Mouse (Mus musculus) adrenal gland, postnatal 36 days (tissue): Measurements from ENCODE around the gene Gga2. TPM values are rescaled to one million over a fixed set of nuclear protein-coding genes. Genes with fewer than 3 reads are reported as not detected.
A peak's percentile ranks its signal among the peaks of the same experiment; 100 is the strongest.

ENCODE experiments used
- DNase-seq, 2 experiments: peaks; one replicate each; pipeline ENCODE4 v3.0.0; 2021; ENCODE audit warnings: mixed read lengths in 1 of 2
- total RNA-seq, 2 experiments: library from RNA; stranded (reverse); gene quantifications; 2 replicates each; pipeline ENCODE4 v1.2.3; 2021

The Gga2 gene
- total RNA-seq, 2 experiments from 2014 or later, result 16.9 to 17.3 TPM

GRCm38 (mm10) chr7:122012370-122012769, 8.7 kb downstream of the Gga2 start:
- DNase-seq, result no peak

GRCm38 (mm10) chr7:122000396-122000795, 20.6 kb downstream of the Gga2 start:
- no peak for DNase-seq

DNA sequence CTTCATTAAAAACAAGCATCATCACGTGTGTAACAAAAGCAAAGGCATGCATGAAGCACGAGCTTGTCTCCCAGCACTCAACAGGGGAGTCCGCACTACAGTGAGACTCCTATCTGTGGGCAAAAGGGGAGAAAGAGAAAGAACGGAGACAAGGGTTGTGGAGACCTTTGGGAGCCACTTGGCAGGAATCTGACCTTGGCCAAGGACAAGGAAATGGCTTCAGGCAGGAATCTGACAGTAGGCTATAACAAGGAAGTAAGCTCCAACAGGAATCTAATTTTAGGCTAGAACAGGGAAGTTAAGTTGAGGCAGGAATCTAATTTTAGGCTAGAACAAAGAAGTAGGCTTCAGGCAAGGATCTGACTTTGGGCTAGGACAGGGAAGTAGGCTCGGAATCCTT, 25.1 kb downstream of the Gga2 start:
- DNase-seq, result no peak

GRCm38 (mm10) chr7:121981307-121981871, 39.6 kb downstream of the Gga2 start, which contains the start of gene Cog7:
Cog7 (minus strand) TSS chr7:121981711.
- DNase-seq, result peak; percentile 92 to 93

DNA sequence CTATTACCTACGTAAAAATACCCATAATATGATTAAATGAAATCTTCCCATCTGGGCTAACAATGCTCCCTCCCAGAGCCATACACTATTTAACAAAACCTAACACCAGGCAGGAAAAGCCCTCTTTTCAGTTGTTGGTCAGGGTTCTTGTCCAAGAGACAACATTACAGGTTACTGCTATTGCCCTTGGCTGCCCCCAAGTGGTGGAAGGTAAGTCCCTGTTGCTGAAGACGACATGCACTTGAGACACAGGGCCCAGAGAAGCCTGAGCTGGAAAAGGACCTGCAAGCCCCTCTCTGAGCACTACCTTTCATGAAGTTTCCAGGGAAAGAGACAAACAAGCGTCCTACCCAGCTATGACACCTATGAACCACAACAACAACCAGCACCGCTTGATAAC, 46.0 kb downstream of the Gga2 start:
- peak; percentile 52 to 73 for DNase-seq

DNA sequence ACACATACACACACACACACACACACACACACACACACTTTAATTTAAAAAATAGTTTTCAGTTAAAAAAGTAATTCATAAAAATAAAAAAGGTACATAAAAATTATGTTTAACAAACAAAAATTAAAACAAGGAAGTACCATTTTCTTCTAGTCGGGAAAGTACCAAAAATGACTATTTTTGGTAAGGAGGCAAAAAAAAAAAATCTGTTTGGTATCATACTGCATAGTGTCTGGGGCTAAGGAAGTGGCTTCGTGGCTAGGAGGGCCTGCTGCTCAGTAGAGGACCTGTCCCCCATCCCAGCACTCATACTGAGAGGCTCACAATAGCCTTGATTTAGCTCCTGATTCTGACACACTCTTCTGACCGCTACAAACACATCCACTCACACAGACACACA, 49.3 kb downstream of the Gga2 start:
- DNase-seq, result no peak

DNA sequence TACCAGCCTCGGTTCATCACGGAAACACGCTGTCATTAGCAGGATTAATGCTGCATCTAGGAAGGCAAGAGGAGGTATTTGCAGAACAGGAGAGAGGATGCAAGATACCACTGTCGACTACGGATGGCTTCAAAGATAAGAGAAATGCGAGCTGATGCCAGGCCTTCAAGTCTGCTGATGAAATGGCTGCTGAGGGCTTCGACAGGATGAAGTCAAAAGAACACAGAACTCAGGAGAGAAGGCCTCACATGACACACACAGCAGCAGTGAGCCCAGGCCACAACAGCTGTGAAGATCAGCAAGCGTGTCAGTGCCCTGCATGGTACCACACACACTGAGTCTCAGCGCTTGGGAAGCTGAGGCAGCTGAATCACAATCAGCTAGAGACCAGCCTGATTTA, 50.8 kb downstream of the Gga2 start:
- DNase-seq, result no peak

DNA sequence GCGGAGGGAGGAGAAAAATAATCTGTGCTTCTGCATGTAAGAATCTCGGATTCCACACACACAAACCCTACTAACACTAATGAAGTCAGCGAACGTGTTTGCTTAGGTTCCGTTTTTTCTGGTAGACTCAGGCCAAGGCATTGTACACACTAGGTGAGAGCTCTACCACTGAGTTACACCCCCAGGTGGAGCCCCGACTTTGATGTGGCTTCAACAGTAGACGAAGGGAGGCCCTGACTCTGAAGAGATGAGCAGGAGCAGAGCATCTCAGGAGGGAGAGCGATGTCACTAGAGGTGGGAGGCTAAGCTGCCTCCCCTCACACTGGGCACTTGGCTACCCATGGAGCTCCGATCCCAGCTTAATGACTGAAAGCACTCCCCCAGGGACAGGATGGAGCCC, 52.2 kb downstream of the Gga2 start:
- no peak for DNase-seq

- no peak for DNase-seq
Observed at GRCm38 (mm10) chr7:121968242-121968641, 52.8 kb downstream of the Gga2 start.

- peak in 1 of 2 experiments; percentile 30 for DNase-seq
Observed at GRCm38 (mm10) chr7:121966169-121966568, 54.9 kb downstream of the Gga2 start.

DNA sequence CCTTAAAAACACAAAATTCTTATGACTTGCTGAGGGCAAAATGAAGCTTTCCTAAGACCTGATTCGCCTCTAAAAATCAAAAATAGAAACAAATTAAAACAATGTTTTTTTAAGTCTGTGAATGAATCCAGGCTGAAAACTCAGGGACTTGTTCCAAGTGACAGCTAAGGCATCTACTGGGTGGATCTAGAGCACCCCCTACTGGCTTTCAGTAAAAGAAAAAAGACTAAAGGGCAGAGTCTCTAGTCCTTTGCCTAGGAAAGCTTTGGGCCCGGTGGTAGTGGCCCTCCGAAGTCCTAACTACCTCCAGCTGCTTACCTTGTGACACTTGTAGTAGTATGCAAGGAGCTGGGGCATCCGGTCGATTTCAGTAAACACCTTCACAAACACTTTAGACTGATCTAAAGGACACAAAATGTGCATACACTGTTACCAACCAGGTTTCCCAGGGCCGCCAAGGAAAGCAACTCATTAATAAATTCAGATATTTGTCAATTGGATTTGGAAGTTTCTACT, 57.1 kb downstream of the Gga2 start:
- peak; percentile 12 to 38 for DNase-seq

- no peak for DNase-seq
Observed at GRCm38 (mm10) chr7:121962571-121962959, 58.5 kb downstream of the Gga2 start.

DNA sequence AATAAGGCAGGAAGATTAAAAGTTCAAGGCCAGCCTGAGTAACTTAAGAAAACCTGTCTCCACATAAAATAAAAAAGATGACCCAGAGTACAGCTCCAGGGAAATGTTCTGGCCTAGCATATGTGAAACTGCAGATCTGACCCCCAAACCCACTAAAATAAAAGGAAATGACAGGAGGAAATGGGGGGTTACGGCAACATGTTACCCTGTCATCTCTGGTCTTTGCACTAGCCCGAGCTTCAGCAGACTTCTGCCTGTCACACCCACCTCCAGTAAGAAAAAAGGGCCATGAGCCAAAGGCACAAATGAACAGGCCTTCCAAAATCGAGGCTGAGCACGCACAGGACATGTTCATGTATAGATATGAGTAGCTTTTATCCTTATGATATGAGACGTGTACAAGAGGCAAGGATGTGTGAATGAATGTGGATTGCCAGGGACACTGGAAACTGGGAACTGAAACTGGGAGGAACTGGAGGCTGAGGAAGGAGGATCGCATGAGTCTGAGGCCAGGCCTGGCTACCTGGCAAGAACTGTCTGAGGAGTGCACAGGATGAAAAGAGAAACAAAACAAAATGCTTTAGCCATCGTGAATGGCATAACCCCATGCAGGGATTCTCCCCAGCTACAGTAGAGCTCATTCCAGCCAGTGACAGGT, 59.0 kb downstream of the Gga2 start:
- DNase-seq, result no peak

DNA sequence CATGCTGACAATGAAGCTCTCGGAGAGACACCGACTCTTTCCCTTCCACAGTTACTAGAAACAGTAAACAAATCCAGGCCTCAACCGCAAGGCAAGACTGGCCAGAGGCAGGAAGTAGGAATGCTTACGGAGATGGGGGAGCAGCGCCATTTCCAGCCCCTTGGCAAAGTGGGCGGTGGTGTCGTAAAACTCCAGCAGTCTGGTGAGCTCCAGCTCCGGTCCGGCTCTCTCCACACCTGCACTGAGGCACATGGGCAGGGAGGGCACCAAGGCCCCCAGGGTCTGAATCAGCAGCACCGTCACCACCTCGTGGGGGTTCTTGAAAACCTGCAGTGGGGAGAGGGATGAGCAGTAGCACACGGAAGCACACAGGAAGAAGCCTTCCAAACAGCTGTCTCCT, 65.2 kb downstream of the Gga2 start:
- DNase-seq, result no peak

DNA sequence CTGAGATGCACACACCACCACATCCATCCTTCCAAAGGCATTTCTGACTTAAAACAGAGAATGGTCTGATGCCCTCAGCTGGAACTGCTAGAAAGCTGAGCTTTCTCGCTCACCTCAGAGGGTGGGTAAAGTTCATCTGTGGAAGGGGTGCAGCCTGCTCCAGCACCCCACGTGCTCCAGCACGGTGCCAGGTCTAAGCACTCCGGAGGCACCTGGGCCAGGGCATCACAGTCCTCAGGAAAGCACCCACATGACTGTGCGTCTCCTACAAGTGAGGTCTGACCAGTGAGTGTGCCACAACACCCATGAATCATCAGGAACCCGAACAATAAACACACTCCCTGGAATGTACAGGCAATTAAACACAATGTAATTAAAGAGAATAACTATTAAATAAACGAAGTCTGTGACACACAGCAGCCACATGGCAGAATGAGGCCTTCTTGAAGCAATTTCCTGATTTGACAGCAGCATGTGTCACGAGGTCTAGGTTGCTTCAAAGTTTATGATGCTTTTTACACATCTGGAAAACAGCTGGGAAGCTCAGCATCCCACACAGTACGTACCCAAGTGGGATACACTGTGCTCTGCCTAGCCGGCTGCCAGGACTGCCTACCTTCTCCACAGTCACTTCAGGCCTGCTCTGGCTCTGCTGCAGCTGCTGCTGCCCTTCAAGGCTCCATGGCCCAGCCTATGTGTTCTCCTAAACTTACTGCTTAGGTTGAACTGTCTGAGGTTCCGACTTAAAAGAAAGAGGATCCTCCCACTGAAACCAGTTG, 65.9 kb downstream of the Gga2 start:
- no peak for DNase-seq

DNA sequence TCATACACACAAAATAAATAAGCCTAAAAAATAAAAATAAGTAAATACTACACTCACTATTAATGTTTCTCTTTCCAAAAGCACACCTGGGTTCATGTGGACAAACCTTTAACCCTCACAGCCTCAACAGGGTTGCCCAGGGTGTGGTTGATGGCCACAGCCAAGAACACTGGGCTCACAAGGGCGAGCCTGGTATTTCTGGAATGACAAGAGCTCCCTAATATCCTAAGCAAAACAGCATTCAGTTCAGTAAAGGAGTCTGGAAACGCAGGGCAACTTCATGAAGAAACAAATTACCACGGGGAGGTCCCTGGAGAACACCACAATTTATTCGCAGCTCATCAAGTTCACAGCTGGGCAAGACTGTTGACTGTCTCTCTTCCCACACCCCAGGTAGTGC, 73.5 kb downstream of the Gga2 start:
- no peak for DNase-seq

DNA sequence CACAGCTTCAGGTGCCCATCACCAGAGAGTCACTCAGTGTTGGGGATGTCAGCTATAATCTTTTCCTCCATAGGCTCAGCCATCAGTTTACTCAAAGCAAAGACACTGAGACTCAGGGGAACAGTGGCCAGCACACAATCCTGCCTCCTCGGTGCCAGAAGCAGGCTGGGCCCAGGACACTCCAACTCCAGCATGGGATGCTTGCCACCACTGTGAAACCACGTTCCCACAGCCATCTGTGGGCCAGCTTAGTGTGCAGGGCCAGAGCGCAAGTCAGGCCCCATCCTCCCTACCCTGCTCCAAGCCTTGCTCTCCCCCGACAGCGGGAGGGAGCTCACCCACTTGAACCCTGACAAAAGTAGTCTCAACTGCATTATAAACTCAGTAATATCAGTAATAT, 74.8 kb downstream of the Gga2 start:
- no peak for DNase-seq

DNA sequence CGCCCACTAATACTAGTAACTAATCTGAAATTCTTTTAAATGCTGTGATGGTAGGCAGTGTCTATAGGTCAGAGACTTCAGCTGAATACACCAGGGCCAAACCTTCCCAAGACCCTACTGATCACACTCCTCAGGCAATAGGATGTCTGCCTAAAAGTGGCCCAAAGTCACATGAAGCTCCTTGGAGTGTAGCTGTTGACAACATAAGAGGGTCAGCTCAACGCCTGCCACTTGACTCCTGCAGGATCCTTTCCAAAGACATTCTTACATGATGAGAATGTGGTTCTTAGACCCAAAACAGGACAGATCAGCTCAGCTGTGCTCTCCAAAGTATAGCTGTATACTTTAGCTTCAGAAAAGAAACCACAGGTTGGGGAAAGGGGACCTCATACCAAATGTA, 78.7 kb downstream of the Gga2 start:
- no peak for DNase-seq

GRCm38 (mm10) chr7:121941640-121942039, 79.4 kb downstream of the Gga2 start:
- no peak for DNase-seq

DNA sequence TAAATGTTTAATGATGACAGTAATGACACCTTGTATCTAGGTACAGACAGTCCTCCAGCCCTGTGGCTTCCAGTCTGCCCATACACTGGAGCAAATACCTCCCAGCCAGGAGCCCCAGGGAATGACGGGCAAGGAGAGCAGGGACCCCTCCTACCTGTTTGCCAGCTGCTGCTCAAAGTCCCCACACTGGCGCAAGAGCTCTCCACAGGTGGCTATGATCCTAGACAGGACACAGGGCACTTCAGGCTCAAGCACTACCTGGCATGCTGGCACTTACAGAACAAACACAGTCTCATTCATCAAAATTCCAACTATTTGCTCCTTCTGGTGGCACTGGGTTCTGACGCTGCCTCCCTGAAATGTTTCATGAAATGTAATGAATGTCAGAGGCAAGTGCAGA, 80.0 kb downstream of the Gga2 start:
- DNase-seq, result no peak

GRCm38 (mm10) chr7:121939729-121940128, 81.3 kb downstream of the Gga2 start:
- no peak for DNase-seq

GRCm38 (mm10) chr7:121939244-121939643, 81.8 kb downstream of the Gga2 start:
- no peak for DNase-seq
